Mouse (Mus musculus) ES-Bruce4 (cell line): ENCODE data around the gene Mrps35.

Experiments
- CTCF ChIP-seq: IDR thresholded peaks from one replicate; pipeline ENCODE4 v1.8.1; 2011; ENCODE audit warnings: low read depth, low read length
- EP300 ChIP-seq: IDR thresholded peaks from 2 replicates; pipeline ENCODE4 v1.6.1; 2011; ENCODE audit warnings: low read depth, low read length; ENCODE audit not compliant: insufficient read depth
- POLR2A ChIP-seq: IDR thresholded peaks from one replicate; pipeline ENCODE4 v1.8.1; 2011; ENCODE audit warnings: low read length; ENCODE audit not compliant: insufficient read depth

DNA sequence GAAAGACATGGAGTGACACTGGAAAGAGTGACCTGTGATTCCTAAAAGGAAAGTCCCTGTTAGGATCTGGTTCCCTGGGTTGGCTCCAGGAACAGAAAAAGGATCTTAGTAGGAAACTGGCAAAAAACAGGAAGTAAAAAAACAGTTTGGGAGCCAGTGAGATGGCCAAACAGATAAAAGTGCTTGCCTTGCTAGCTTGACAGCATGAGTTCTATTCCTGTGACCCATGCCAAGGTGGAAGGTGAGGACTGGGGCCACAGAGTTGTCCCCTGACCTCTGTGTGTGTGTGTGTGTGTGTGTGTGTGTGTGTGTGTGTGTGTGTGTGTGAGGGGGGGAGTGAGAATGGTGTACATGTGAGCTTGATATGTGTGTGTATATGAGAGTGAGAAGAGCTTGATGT lies 19.0 kb upstream of the Mrps35 start:
- no peak for TF ChIP-seq CTCF
- TF ChIP-seq EP300, result no peak
- no peak for TF ChIP-seq POLR2A
